Mouse (Mus musculus) thymus, postnatal 14 days (tissue): ENCODE results near the gene Syne3.

Experiments
- DNase-seq: peaks from one replicate; pipeline ENCODE4 v3.0.0; 2021

Syne3 gene

GRCm38 (mm10) chr12:105025271-105025946 is 15.8 kb upstream of the Syne3 start:
- peak; percentile 86 for DNase-seq

DNA sequence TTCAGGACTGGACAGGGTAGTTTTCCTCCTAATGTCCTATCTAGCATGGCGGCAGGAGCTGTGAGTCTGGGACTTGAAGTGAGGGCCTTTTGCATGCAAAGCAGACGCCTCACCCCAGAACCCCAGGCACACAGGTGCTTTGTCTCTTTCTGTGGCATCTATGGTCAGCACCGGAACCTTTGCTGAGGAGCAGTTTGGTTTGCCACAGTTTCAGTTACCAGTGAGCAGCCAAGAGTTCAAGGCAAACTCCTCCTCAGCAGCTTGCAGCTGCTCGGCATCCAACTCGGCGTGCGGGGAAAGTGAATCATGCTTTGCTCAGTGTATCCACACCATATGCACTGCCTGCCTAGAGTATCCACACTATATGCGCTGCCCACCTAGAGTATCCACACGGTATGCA is 13.2 kb upstream of the Syne3 start:
- DNase-seq: peak; percentile 48

DNA sequence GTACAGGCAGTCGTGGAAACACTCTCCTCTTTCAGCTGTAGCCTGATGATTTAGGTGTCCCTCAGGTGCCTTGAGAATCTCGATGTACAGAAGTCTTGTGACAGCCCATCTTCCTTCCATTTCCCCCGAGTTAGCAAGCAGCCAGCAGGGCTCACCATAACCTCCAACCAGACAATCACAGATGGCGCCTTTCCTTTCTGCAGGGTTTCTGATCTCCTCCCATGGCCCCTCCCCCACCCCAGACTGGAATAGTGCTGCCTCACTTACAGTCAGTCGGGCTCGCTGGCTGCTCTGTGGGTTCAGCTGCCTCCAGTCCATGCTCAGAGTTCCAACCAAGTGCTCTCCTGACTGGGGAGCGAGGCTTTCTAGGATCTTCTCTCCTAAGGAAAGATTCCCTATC is 12.5 kb upstream of the Syne3 start:
- DNase-seq: peak; percentile 72

GRCm38 (mm10) chr12:105021441-105022069 is 11.9 kb upstream of the Syne3 start:
- no peak for DNase-seq

DNA sequence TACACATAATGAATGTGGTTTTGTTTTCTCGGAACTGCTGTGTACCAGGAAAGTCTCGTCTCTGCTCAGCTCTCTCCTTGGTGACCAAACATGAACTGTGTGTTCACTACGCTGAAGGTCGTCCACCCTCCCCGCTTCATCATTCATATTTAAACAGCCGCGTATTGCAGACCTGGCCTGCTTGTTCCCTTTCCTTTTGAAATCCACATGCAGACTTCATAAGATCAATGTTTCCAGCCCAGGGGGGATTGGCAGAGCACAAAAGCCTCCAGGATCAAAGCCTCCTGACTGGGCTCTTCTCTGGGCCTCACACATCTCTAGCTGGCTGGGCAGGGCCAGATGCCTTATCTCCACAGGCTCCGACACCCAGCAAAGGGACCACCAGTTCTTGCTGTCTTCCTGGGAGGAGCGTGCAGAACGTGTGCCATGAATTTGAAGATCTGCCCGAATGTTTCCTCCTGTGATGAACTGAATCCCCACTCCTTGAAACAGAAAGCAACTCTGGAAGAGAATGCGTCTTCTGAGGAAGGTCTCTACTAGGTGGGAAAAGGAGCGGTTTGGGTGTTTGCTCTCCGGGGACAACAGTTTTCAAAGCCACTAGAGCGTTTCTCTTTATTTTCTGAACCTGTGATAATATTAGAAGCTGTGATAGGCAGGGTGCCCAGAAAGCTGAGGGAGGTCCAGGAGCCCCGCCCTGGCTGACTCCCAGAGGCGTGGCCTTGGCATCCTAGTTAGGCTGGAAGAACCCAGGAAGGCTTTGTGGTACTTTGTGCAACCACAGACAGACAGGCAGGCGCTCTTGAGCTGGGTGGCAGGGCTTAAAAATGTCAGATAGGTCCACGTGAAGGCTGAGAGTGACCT is 10.0 kb upstream of the Syne3 start:
- no peak for DNase-seq

- DNase-seq: no peak
These were observed 7.0 kb upstream of the Syne3 start for GRCm38 (mm10) chr12:105016639-105017038.

GRCm38 (mm10) chr12:105016199-105016598 is 6.6 kb upstream of the Syne3 start:
- DNase-seq: no peak

GRCm38 (mm10) chr12:105013065-105013464 is 3.5 kb upstream of the Syne3 start:
- peak; percentile 91 for DNase-seq

- DNase-seq: no peak
These were observed 2.7 kb upstream of the Syne3 start for GRCm38 (mm10) chr12:105012314-105012713.

DNA sequence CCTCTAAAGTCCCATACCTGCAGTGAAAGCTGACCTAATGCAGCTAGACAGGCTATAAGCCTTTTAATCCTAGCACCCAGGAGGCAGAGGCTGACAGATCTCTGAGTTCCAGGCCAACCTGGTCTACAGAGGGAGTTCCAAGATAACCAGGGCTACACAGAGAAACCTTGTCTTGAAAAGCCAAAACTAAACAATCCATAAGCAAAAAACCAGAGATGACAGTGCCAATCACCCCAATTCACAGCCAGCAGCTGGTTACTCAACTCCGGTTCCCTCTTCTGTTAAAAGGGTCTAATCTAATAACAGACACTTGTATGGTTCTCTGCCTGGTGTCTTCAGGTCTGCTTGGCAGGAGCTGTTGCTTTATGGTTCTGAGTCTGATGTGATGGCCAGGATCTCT is 2.0 kb upstream of the Syne3 start:
- no peak for DNase-seq

DNA sequence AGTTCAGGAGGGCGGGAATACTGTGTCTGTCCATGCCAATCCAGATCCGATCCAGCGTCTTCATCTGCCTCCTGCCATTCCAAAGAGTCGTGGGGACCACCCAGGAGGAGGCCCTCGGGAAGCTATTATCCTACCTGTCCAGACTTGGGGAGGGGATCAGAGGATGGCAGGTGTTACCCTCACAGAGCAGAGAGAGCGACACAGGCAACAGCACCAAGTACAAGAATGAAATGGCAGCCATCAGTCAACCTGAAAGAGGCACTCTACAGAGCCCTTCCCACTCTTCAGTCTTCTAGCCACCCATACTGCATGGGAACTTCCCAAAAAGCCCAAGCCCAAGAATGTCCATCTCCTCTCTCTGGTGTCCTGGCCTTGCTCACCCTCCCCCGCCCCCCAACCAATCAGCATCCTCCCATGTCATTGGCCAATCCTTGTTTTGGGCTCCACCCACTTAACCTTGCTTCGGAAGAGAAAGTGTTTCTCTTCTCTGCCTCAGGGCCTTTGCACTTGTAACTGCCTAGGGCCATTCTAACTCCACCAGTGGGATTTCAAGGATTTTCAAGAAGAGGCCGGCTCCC is 693 bp upstream of the Syne3 start:
- no peak for DNase-seq

DNA sequence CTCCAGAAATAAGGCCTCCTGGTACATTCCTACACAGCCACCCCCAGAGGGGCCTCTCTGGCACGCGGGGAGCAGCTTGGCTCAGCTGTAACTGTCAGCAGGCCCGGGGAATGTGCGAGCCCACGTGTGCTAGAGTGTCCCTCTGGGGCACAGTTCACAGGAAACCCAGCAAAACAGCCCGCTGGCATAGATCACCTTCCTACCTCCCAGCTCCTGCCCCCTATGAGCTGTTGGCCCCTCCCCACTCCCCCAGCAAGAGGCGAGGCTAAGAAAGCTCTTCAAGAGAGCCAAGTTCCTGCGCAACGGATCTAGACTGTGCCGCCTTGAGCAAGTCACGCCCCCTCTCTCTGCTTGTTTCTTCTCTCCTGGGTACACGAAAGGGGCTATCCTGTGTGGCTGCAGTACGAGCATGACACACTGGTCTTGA is 844 bp downstream of the Syne3 start:
- peak; percentile 91 for DNase-seq

DNA sequence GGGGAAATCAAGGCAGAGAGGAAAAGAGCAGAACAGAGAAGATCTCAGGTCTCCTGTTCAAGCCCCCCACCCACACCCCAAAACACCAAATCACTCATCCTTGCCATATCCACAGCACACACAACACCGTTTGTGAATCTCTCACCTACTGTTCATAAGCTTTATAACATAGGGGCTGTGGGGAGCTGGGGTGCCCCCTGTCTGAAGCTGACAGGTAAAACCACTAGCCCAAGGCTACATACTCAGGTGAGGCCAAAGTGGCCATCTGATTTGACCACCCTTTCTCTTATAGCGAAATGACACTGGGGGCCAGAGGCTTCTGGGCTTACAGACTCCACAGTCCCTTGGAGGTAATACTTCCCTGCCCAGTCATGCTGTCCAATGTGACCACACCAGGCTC is 1.5 kb downstream of the Syne3 start:
- peak; percentile 52 for DNase-seq

DNA sequence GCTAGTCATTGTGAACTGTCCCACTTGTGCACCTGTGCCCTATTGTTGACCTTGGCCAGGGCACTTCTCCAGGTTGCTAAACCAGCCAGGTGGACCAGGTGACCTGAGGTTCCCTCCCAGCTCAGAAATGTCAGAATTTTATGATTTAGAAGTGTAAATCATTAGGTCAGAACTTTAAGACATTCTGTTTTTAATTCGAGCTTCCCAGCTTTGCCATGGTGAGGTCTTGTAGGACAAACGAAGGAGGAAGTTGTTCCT is 4.0 kb downstream of the Syne3 start:
- no peak for DNase-seq

DNA sequence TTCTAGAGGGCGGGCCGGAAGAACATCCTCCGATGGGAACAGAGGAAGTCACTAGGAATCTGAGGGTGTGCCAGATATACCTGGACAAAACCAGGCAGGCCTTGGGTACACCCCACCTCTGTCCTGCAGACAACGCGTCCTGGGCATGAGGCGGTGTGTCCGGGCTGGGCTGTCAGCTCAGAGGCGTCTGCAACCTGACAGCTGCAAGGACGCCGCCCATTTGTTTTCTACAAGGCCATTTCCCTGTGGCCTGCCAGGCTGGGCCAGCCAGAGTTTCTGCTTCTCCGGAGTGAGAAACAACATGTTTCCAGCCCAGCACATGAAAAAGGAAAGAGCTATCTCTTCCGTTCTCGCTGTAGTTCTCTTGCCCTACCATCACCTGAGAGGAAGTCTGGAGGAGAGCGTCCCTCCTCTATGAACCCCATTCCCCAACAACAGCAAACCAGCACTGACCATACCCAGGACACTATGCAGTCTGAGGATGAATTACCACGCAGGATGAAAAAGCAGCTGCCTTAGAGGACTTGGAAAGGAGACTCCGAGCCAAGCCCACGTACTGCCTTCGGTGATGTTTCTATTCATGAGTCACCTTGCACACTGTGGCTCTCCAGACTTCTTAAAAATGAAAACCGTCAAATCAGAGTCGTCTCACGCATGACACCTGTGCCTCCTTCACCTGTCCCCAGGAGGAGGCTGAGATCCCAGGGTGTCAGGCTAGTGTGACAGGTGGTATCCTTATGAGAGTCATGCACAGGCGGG is 4.5 kb downstream of the Syne3 start:
- DNase-seq: no peak

DNA sequence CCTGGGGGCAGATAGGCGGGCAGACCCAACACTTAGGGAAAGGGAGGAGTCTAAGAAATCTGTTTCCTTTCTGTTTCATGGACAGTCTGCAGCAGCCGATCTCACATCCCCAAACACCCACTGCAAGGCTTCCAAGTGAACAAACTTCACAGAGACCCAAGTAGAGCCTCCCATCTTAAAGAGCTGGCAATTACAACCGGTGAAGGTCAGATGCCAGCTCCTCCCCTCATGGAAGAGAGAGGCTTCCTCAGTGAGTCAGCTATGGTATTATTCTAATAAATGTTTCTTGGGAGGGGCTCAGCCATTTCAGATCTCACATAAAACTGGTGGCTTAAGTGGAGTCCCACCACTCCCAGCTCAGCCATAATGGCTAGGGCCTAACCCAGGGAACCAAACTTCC is 5.9 kb downstream of the Syne3 start:
- DNase-seq: no peak

DNA sequence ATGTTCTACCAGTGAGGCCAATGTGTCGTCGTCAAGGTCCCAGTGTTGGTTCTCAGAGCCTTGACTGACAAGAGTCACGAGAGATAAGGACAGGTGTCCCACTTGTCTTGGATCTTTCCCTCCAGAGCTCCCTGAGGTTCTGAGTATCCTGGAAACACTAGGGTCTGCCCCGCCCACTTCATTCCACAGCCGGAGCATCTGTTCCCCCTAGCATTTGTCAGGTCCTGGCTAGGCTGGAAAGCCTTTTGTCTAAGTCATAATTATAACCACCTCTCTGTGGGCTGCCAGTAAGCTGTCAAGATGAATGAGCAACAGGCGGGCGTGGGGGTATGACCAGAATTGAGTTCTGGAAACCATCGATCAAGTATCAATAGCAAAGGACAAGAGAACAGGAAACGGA is 6.5 kb downstream of the Syne3 start:
- DNase-seq: no peak

DNA sequence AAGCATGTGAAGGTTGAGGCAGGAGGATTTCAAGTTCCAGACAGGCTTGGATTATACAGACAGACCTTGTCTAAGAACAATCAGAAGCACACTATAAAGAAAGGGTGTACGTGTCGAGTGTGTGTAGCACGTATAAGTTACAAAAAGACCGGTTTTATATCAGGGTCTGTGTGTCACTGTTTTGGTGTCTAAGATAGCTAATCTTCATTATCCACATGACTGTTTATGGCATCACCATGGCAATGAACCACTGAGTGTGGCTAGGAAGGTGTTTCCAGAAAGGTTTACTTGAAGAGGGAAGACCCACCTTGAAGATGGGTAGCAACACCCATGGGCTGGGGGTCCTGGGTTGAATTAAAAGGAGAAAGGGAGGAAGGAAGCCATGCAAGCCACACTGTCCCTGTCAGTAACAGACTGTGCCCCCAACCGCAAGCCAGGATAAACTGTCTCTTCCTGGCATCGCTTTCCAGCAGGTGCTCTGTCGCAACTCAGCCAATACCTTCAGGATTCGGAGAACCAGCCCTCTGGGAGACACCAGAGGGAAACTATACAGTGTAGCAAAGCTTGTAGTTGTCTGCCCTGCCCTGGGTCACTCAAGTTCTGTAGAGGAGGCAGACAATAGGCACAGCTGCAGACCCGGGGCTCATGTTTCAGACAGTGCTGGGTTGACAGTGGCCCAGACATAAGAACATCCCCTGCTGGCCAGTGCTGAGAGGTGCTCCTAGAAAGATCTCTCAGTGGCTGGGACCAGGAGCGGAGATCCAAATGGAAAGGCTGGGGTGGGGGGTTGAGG is 7.1 kb downstream of the Syne3 start:
- DNase-seq: peak; percentile 33

DNA sequence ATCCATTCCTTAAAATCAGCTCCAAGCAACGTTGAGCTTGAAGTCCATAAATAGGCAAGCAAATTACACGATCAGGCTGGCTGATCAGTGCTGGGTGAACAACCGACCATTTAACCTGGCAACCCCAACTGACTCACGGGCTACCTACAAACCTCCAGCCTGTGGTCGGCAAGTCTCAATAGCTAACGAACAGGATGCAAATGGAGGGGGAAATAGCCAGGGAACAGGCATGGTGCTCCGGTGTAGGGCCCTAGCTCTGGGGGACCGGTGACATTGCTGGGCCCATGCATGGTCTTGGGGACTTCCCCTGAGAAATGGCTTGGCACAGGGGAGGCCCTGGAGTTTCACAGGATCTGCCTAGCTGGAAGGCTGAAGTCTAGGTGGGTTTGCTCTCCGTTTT is 8.3 kb downstream of the Syne3 start:
- DNase-seq: no peak

DNA sequence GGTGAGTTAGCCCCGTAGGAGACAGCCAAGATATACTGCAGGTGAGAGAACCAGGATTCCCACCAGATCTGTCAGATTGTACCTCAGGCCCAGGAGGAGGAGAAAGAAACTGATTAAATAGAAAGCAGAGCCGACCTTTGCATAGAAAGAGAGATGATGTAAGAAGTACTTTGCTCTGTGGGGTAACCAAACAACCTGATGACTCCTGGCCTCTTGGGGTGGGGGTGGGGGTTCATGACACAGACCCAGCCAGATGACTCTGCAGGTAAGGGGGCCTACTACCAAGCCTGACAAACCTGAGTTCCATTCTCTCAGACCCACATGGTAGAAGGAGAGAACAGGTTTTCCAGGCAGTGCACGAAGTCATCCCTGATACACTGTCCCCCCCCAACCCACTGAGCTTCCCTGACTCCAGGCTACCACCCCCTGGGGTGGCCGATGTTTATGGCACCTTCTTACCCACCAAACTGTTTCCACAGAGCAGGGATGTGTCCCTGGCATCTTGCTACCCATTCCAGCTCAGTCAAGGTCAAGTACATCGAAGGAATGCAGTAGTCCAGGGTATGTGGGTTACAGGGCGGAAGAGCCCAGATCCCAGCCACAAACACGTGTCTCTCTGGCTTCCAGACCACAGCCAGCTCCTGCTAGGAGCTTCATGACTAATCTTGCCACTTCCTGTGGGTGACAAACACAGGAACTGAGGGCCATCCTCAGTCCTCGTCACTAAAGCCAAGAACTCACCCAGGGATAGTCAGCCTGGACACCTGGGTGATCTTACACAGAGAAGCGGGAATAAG is 8.9 kb downstream of the Syne3 start:
- no peak for DNase-seq

- DNase-seq: peak; percentile 68
These were observed 10.4 kb downstream of the Syne3 start for GRCm38 (mm10) chr12:104999171-104999570.
